In the genomic region with DNA sequence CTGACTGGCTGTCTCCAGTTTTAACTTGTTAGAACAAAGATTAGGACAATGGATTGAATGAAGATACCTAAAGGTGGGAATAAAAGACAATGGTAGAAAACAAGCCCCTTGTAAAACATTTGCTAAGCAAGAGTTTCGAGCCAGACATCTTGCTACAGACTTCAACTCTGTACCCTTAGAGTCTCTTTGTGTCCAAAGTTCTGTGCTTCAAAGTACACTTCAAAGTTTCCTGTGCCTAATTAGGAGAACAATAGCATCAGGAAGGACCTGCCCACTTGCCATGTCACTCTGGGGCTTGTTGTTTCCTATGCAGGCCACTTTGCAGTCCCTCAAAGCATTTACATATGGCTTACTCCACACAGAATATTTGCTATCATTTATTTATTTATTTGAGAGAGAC, we compare ENCODE assay signal across 11 mouse cellular contexts. TPM values are rescaled to one million over a fixed set of nuclear protein-coding genes. Genes with fewer than 3 reads are reported as not detected.
DNase-seq lines count a peak whose midpoint lies in the region; ATAC-seq lines count a peak whose summit lies in the region.
"Had no signal": no experiment of that assay in that cellular context is flagged by ENCODE, and none has a peak within 500 bp of the region (broad histone marks: within the 10 kb centered on the region; RNA-seq: fewer than 3 reads in every experiment).

No protein-coding gene starts in this region.

- H3K4me3 ChIP-seq in lung, embryonic 15.5 days = no peak overlapping the region
- no peak overlapping the region for H3K4me3 ChIP-seq in heart, embryonic 14.5 days (ENCODE audit: control insufficient read depth in 1 of 2, insufficient read depth in 1 of 2, low read depth in 1 of 2, low read length in 2 of 2)

- H3K4me2 ChIP-seq in lung, embryonic 15.5 days = no peak overlapping the region
- no peak overlapping the region; the same call in 1 of the 2 replicates for H3K4me2 ChIP-seq in heart, embryonic 14.5 days (ENCODE audit: low read length)
- H3K4me2 ChIP-seq: hindbrain, embryonic 14.5 days had no signal

- WGBS in lung, embryonic 15.5 days = 68% methylated on average over 1 of the region's 1 CpGs
- 56% methylated on average over 1 of the region's 1 CpGs for WGBS in heart, embryonic 14.5 days

- peaks cover 45% of the 10 kb centered on the region for H3K4me1 ChIP-seq in lung, embryonic 15.5 days
- H3K4me1 ChIP-seq in heart, embryonic 14.5 days (ENCODE audit: control insufficient read depth in 2 of 2, insufficient read depth in 2 of 2, low read length in 2 of 2) = peaks cover 15 to 47% of the 10 kb centered on the region in 2 experiments

- peak; percentile 46; the same call in 1 of the 2 replicates for ATAC-seq in lung, embryonic 15.5 days (ENCODE audit: borderline replicate concordance, extremely low read depth, low FRiP score, low TSS enrichment)
- no peak for ATAC-seq in heart, embryonic 14.5 days (ENCODE audit: insufficient number of reproducible peaks, insufficient read depth, low FRiP score, low read depth)

- no peaks in the 10 kb centered on the region for H3K36me3 ChIP-seq in lung, embryonic 15.5 days
- H3K36me3 ChIP-seq in heart, embryonic 14.5 days (ENCODE audit: control insufficient read depth, insufficient read depth, low read length) = no peaks in the 10 kb centered on the region

- H3K9ac ChIP-seq in lung, embryonic 15.5 days = no peak overlapping the region
- H3K9ac ChIP-seq in heart, embryonic 14.5 days (ENCODE audit: low read length) = no peak overlapping the region
- H3K9ac ChIP-seq: hindbrain, embryonic 14.5 days had no signal

- intact Hi-C loops in heart, postnatal 25 days (cut with DNase I) = no loop called here

- peak overlapping the region; percentile 82 for H3K27ac ChIP-seq in lung, embryonic 15.5 days
- peak overlapping the region; percentile 44 to 63; a peak in 2 of 4 replicates for H3K27ac ChIP-seq in heart, embryonic 14.5 days (replicated peaks in 1 of 2; ENCODE audit: control insufficient read depth in 1 of 2, insufficient read depth in 1 of 2, low read depth in 2 of 2, low read length in 2 of 2)
- H3K27ac ChIP-seq: hindbrain, embryonic 14.5 days; macrophage had no signal

- DNase-seq in heart, adult 11 months = peak; percentile 93
- DNase-seq in heart, postnatal 25 days (ENCODE audit: low spot score) = no peak
- DNase-seq in lung, postnatal 14 days = no peak
- DNase-seq in lung, postnatal 10 days = peak; percentile 39
- DNase-seq in urinary bladder, postnatal 10 days (ENCODE audit: low spot score) = no peak
- no peak for DNase-seq in left cerebral cortex, adult 9 months (ENCODE audit: low spot score in 2 of 2)
- DNase-seq: cerebellum, postnatal 14 days had no signal

- H3K9me3 ChIP-seq in lung, embryonic 15.5 days = no peaks in the 10 kb centered on the region
- no peaks in the 10 kb centered on the region for H3K9me3 ChIP-seq in heart, embryonic 14.5 days (ENCODE audit: control insufficient read depth, low read length)

- H3K27me3 ChIP-seq in lung, embryonic 15.5 days = no peaks in the 10 kb centered on the region
- no peaks in the 10 kb centered on the region for H3K27me3 ChIP-seq in heart, embryonic 14.5 days (ENCODE audit: control insufficient read depth, insufficient read depth, low read length)

RNA-seq across cellular contexts. Expression of a gene that starts 33.3 kb away (rescaled TPM):
- 10 to 100 TPM; 20.0 to 21.9 TPM for total RNA-seq in heart, postnatal 25 days (2021)
- 46.2 and 48.5 TPM in 2 replicates for polyA plus RNA-seq in lung, embryonic 15.5 days (2015; fragmentation: Nextera tagmentation; extraction: Ambion mirVana)
- polyA plus RNA-seq in heart, embryonic 14.5 days (2014; fragmentation: Nextera tagmentation; extraction: Ambion mirVana) = 39.6 and 40.4 TPM in 2 replicates

RNA-seq across cellular contexts. Expression of a gene that starts 33.4 kb away (rescaled TPM):
- 10 to 100 TPM; 16.7 to 20.2 TPM for total RNA-seq in heart, postnatal 25 days (2021)
- polyA plus RNA-seq in lung, embryonic 15.5 days (2015; fragmentation: Nextera tagmentation; extraction: Ambion mirVana) = 16.7 and 18.5 TPM in 2 replicates
- polyA plus RNA-seq in heart, embryonic 14.5 days (2014; fragmentation: Nextera tagmentation; extraction: Ambion mirVana) = 17.4 and 19.2 TPM in 2 replicates

Comparison
In these comparisons a context has a peak if more than half of its experiments do, and no peak if none do; other contexts are left out.
1. DNase-seq: peak in heart, adult 11 months (single experiment) and lung, postnatal 10 days (single experiment); none in heart, postnatal 25 days (single experiment), lung, postnatal 14 days (single experiment), urinary bladder, postnatal 10 days (single experiment) and left cerebral cortex, adult 9 months (0 of 2).